Mouse (Mus musculus) megakaryocyte, embryonic 14.5 days (primary cell): ENCODE measurements around the gene Gid8.

Experiments
- FLI1 ChIP-seq: IDR thresholded peaks from 2 replicates; pipeline ENCODE4 v1.6.1; 2012; ENCODE audit warnings: low read length, inconsistent platforms, mixed read lengths
- GATA1 ChIP-seq: IDR thresholded peaks from 3 replicates; pipeline ENCODE4 v1.6.1; 2012; ENCODE audit warnings: mixed read lengths, low read length, inconsistent platforms, borderline replicate concordance

GRCm38 (mm10) chr2:180742820-180743219 lies 32.9 kb downstream of the Gid8 start:
- TF ChIP-seq GATA1 (no peak), FLI1 (no peak)
